Mouse (Mus musculus) ES-Bruce4 (cell line): Measurements from ENCODE around the gene Maml2.

Experiments
- CTCF ChIP-seq: IDR thresholded peaks from one replicate; pipeline ENCODE4 v1.8.1; 2011; ENCODE audit warnings: low read depth, low read length
- EP300 ChIP-seq: IDR thresholded peaks from 2 replicates; pipeline ENCODE4 v1.6.1; 2011; ENCODE audit warnings: low read depth, low read length; ENCODE audit not compliant: insufficient read depth
- POLR2A ChIP-seq: IDR thresholded peaks from one replicate; pipeline ENCODE4 v1.8.1; 2011; ENCODE audit warnings: low read length; ENCODE audit not compliant: insufficient read depth

GRCm38 (mm10) chr9:13633371-13633770 is 335.6 kb downstream of the Maml2 start:
- TF ChIP-seq POLR2A (no peak), CTCF (no peak), EP300 (no peak)
